Mouse (Mus musculus): Measurements from ENCODE around the gene Zbtb3.

DNA sequence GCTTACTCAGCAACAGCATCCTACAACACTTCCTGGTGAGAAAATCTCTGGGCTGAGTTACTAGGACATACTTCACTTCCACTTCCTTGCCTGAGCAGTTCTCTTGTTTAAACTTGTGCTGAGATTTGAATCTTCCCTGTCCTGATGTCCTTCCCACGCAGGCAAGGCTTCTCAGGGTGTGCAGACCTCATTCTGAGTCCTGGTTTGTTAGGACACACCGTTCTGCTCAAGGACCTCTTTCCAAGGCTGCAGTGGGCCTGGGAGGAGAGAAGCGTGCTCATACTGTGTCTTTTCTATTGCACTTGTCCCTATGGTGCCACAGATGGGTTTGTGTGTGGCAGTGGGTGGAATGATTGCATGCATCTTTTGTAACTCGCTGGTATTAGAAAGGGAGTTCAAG lies 30.6 kb downstream of the Zbtb3 start:
- TF ChIP-seq GATA1 (IDR thresholded peaks at IDR 0.05; ENCODE audit: borderline replicate concordance, low read length), result no peak
- no peak for TF ChIP-seq CTCF (IDR thresholded peaks at IDR 0.05; ENCODE audit: low read depth, low read length)
- TF ChIP-seq POLR2AphosphoS5 (IDR thresholded peaks at IDR 0.05; ENCODE audit: insufficient replicate concordance, low read depth, low read length), result no peak
- TF ChIP-seq TAL1 (conservative IDR thresholded peaks at IDR 0.05; ENCODE audit: low read depth, low read length), result no peak

Data from G1E (cell line).